Comparison of ENCODE assay signal across 8 mouse cellular contexts in the genomic region with DNA sequence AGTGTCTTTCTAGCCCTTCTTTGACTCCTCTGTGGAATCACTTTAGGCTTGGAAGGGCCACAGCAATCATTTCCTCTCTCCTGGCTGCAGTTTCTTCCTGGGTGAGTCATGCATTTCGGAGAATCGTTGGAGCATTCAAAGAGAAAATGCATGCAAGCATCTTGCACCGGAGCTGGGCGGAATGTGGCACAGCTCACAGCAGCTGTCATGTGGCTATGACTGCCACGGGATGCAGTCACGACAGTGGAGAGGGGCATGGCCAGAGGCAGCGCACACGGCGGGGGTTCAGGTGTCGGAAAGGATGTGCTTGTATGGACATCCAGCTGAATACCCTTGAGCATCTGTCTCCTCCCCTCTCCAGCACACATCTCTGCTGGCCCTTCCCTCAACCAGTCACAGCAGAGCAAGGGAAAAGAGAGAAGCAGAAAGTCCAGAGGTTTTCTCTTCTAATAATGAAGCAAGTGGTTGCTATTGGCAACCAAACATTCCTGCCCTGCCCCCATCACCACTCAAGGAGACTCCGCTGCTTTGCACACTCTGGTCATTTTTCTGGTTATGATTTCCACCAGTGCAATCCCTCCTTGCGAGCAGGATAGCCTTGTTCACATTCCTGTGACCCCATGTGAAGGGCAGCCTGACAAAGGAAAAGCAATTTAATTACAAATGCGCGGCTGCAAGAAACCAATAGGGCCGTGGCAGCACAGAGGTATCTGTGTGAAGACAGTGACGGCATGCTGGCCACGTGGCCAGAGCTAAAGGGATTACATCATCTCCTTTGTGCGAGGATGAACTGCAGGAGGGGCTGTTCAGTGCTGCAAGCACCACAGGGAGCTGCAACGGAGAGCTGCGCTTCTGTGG.
DNase-seq lines count a peak whose midpoint lies in the region; ATAC-seq and TF ChIP-seq lines count a peak whose summit lies in the region.

No protein-coding gene starts in this region.

- no peak overlapping the region for H3ac ChIP-seq in myocyte (ENCODE audit: control insufficient read depth, insufficient read length)

- H3K27ac ChIP-seq in embryonic facial prominence, embryonic 10.5 days (replicated peaks) = peak overlapping the region; percentile 81
- peak overlapping the region; percentile 58; the same call in 1 of the 2 replicates for H3K27ac ChIP-seq in heart, embryonic 12.5 days (ENCODE audit: poor library complexity, severe bottlenecking)
- H3K27ac ChIP-seq in kidney, embryonic 16.5 days (ENCODE audit: low read length) = peak overlapping the region; percentile 48
- no peak overlapping the region; the same call in 1 of the 2 replicates for H3K27ac ChIP-seq in limb, embryonic 15.5 days

- peak overlapping the region; percentile 52 for H3K4me3 ChIP-seq in embryonic facial prominence, embryonic 10.5 days
- peak overlapping the region; percentile 32 for H3K4me3 ChIP-seq in heart, embryonic 12.5 days
- peak overlapping the region; percentile 9 for H3K4me3 ChIP-seq in kidney, embryonic 16.5 days (ENCODE audit: low read length)
- peak overlapping the region; percentile 10 for H3K4me3 ChIP-seq in limb, embryonic 15.5 days
- H3K4me3 ChIP-seq in myocyte = peak overlapping the region; percentile 14

- H3K9ac ChIP-seq in heart, embryonic 12.5 days = peak overlapping the region; percentile 53
- H3K9ac ChIP-seq in kidney, embryonic 16.5 days (replicated peaks; ENCODE audit: low read length) = peak overlapping the region; percentile 14; the same call in 1 of the 2 replicates
- H3K9ac ChIP-seq in limb, embryonic 15.5 days = no peak overlapping the region

- 15% methylated on average over 20 of the region's 20 CpGs for WGBS in embryonic facial prominence, embryonic 10.5 days
- WGBS in heart, embryonic 12.5 days = 21% methylated on average over 20 of the region's 20 CpGs
- 13% methylated on average over 20 of the region's 20 CpGs for WGBS in kidney, embryonic 16.5 days
- WGBS in limb, embryonic 15.5 days = 18% methylated on average over 20 of the region's 20 CpGs

- H3K27me3 ChIP-seq in embryonic facial prominence, embryonic 10.5 days (replicated peaks; ENCODE audit: low read depth, poor library complexity, severe bottlenecking) = no peaks in the 10 kb centered on the region
- H3K27me3 ChIP-seq in heart, embryonic 12.5 days (replicated peaks) = no peaks in the 10 kb centered on the region
- no peaks in the 10 kb centered on the region for H3K27me3 ChIP-seq in kidney, embryonic 16.5 days (ENCODE audit: insufficient read depth, low read length)
- no peaks in the 10 kb centered on the region for H3K27me3 ChIP-seq in limb, embryonic 15.5 days
- no peaks in the 10 kb centered on the region for H3K27me3 ChIP-seq in myocyte (ENCODE audit: control insufficient read depth, insufficient read depth, insufficient read length)

- peak overlapping the region; percentile 67 for H3K4me2 ChIP-seq in heart, embryonic 12.5 days
- peak overlapping the region; percentile 50 for H3K4me2 ChIP-seq in kidney, embryonic 16.5 days (replicated peaks; ENCODE audit: low read depth, low read length)
- peak overlapping the region; percentile 31 for H3K4me2 ChIP-seq in limb, embryonic 15.5 days
- peak overlapping the region; percentile 93 for H3K4me2 ChIP-seq in myocyte (ENCODE audit: low read depth)

- H3K9me3 ChIP-seq in embryonic facial prominence, embryonic 10.5 days = no peaks in the 10 kb centered on the region
- H3K9me3 ChIP-seq in heart, embryonic 12.5 days (replicated peaks) = no peaks in the 10 kb centered on the region
- no peaks in the 10 kb centered on the region for H3K9me3 ChIP-seq in kidney, embryonic 16.5 days (ENCODE audit: low read length)
- no peaks in the 10 kb centered on the region for H3K9me3 ChIP-seq in limb, embryonic 15.5 days

- H3K36me3 ChIP-seq in embryonic facial prominence, embryonic 10.5 days (replicated peaks) = no peaks in the 10 kb centered on the region
- no peaks in the 10 kb centered on the region for H3K36me3 ChIP-seq in heart, embryonic 12.5 days
- H3K36me3 ChIP-seq in kidney, embryonic 16.5 days (ENCODE audit: insufficient read depth, low read length) = no peaks in the 10 kb centered on the region
- no peaks in the 10 kb centered on the region for H3K36me3 ChIP-seq in limb, embryonic 15.5 days
- no peaks in the 10 kb centered on the region for H3K36me3 ChIP-seq in myocyte (ENCODE audit: control insufficient read depth, insufficient read depth)

- peaks cover 87% of the 10 kb centered on the region for H3K79me2 ChIP-seq in myocyte (ENCODE audit: control insufficient read depth, insufficient read depth)

- peak; percentile 88 for ATAC-seq in heart, embryonic 12.5 days (ENCODE audit: insufficient number of reproducible peaks, low FRiP score)
- ATAC-seq in kidney, embryonic 16.5 days (ENCODE audit: low FRiP score, low TSS enrichment) = peak; percentile 79
- peak; percentile 75 for ATAC-seq in limb, embryonic 15.5 days (ENCODE audit: insufficient number of reproducible peaks, low FRiP score, low TSS enrichment, low read depth)

- TF ChIP-seq POLR2A in myocyte (IDR thresholded peaks at IDR 0.05; ENCODE audit: insufficient read length, low read depth) = peak; percentile 52

- peak; percentile 29 for DNase-seq in thymus, postnatal 4 days
- no peak for DNase-seq in thymus, postnatal 36 days
- DNase-seq in embryonic facial prominence, embryonic 10.5 days (ENCODE audit: low spot score) = peak; percentile 80
- no peak for DNase-seq in c-Kit-positive CD71-positive TER-119-positive erythroid progenitor cells, embryonic 14.5 days (ENCODE audit: low spot score)

- H3K4me1 ChIP-seq in embryonic facial prominence, embryonic 10.5 days = peaks cover 62% of the 10 kb centered on the region
- peaks cover 70% of the 10 kb centered on the region for H3K4me1 ChIP-seq in heart, embryonic 12.5 days (replicated peaks)
- H3K4me1 ChIP-seq in kidney, embryonic 16.5 days (ENCODE audit: insufficient read depth, low read length) = peaks cover 54% of the 10 kb centered on the region
- H3K4me1 ChIP-seq in limb, embryonic 15.5 days = peaks cover 42% of the 10 kb centered on the region

TF ChIP-seq in myocyte, 11 proteins besides CTCF, POLR2A, EP300 and RAD21:
- TF ChIP-seq TCF3 (IDR thresholded peaks at IDR 0.05; ENCODE audit: insufficient read length, low read depth) (peak; percentile 91), E2F4 (IDR thresholded peaks at IDR 0.05; ENCODE audit: insufficient read depth) (no peak), MAX (IDR thresholded peaks at IDR 0.05; ENCODE audit: low read depth) (peak; percentile 96), MYOG (IDR thresholded peaks at IDR 0.05; ENCODE audit: control insufficient read depth in 1 of 3, insufficient read depth in 1 of 3, insufficient read length in 2 of 3, low read depth in 2 of 3) (peak; percentile 72 to 99 (median 99)), POLR2AphosphoS2 (IDR thresholded peaks at IDR 0.05; ENCODE audit: insufficient read length, low read depth) (peak; percentile 63), USF1 (IDR thresholded peaks at IDR 0.05; ENCODE audit: low read depth) (peak; percentile 99), TCF12 (IDR thresholded peaks at IDR 0.05; ENCODE audit: insufficient read depth, poor library complexity, severe bottlenecking) (peak; percentile 78), SRF (IDR thresholded peaks at IDR 0.05; ENCODE audit: control insufficient read depth, insufficient read length, low read depth) (peak; percentile 96), CEBPB (IDR thresholded peaks at IDR 0.05; ENCODE audit: insufficient read depth, poor library complexity, severe bottlenecking) (peak; percentile 77), REST (IDR thresholded peaks at IDR 0.05; ENCODE audit: insufficient read depth, insufficient read length) (peak; percentile 23), MYOD1 (IDR thresholded peaks at IDR 0.05; ENCODE audit: control insufficient read depth in 1 of 3, insufficient read length in 2 of 3, low read depth in 2 of 3) (peak in 2 of 3 experiments; percentile 98 to 100)

Comparison
In these comparisons a context has a peak if more than half of its experiments do, and no peak if none do; other contexts are left out.
1. DNase-seq: peak in thymus, postnatal 4 days (single experiment) and embryonic facial prominence, embryonic 10.5 days (single experiment); none in thymus, postnatal 36 days (0 of 2) and c-Kit-positive CD71-positive TER-119-positive erythroid progenitor cells, embryonic 14.5 days (single experiment).
2. H3K4me2 ChIP-seq: peak in every context shown above with its lines; median percentile 93 in myocyte; 67 in heart, embryonic 12.5 days; 50 in kidney, embryonic 16.5 days; 31 in limb, embryonic 15.5 days.
3. Peak in every context shown above with its lines, with median percentiles within 50 percentile points of each other: H3K4me3 ChIP-seq and ATAC-seq.